Mouse (Mus musculus): ENCODE measurements around the gene Iqce.

DNA sequence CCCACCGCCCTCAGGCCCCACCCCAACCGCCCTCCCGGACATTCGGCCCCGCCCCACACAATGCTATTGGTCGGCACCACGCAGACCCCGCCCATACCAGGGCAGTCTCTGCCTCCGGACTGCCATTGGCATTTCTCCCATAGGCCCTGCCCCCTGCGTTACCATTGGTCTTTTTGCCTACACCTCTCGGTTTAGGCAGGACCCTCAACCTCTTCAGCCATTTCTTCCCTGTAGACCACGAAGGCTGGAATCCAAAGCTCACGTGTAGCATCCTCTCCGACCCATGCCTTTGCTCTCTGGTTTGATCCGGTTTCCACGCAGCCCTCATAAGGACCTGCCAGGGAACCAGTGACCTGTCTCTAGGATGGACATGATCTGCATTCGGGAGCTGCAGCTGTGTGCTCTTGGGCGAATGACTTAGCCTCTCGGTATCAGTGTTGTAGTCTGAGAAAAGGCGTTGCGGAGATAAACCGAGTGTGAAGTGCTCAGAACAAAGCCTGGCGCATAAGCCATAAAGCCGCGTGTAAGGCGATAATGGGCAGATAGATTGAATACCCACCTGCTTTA lies 53.0 kb downstream of the Iqce start:
- TF ChIP-seq CTCF (IDR thresholded peaks at IDR 0.05; ENCODE audit: borderline replicate concordance, extremely low read depth, insufficient read depth, insufficient read length), result no peak
- TF ChIP-seq POLR2A (IDR thresholded peaks at IDR 0.05; ENCODE audit: borderline replicate concordance, extremely low read depth, insufficient read depth, insufficient read length, poor library complexity, severe bottlenecking), result peak; percentile 21; the same call in 1 of the 2 replicates
